Mouse (Mus musculus) adrenal gland, postnatal 14 days (tissue): Measurements from ENCODE around the gene Dync1h1. TPM values are rescaled to one million over a fixed set of nuclear protein-coding genes. Genes with fewer than 3 reads are reported as not detected.

Experiments used
- DNase-seq: peaks from one replicate; pipeline ENCODE4 v3.0.0; 2021; ENCODE audit warnings: mixed read lengths
- long read RNA-seq, 2 experiments: library from polyadenylated mRNA; stranded (forward); transcript quantifications; one replicate each; pipeline ENCODE4 v2.0.0; 2021
- total RNA-seq: library from RNA; stranded (reverse); gene quantifications from 2 replicates; pipeline ENCODE4 v1.2.3, GENCODE M21; 2021

Dync1h1 gene
- total RNA-seq: 129 and 133 TPM in 2 replicates
- long read RNA-seq, experiment 1, partial matches to known transcripts: 27 of 29 reads
- long read RNA-seq, experiment 1, other reads (novel, unspliced or antisense): 2 of 29 reads
- long read RNA-seq, experiment 2, partial matches to known transcripts: 36 of 42 reads
- long read RNA-seq, experiment 2, other reads (novel, unspliced or antisense): 6 of 42 reads

GRCm38 (mm10) chr12:110601241-110602218, at the start of gene Dync1h1:
Dync1h1 (plus strand) TSS chr12:110601452.
- DNase-seq: peak; percentile 96

- DNase-seq: no peak
Measured at GRCm38 (mm10) chr12:110552113-110552512, 49.1 kb upstream of the Dync1h1 start.

DNA sequence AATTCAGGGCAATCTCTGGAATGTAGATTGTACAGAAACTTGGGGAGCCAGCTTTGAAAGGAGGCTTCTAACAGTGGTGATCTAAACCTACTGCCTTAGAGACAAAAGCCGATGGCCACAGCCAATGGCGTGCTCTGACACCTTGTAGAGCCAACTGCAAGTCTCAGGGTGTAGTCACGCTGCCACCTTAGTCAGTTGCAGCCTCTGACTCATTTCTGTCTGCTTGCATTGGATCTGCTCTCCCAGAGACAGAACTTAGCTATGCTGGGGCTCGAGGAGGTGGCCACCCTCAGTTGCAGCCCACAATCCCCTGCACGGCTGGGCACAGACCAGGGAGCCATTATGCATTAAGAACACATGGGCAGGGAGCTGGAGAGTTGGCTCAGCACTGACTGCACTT, 47.9 kb upstream of the Dync1h1 start:
- DNase-seq: no peak

DNA sequence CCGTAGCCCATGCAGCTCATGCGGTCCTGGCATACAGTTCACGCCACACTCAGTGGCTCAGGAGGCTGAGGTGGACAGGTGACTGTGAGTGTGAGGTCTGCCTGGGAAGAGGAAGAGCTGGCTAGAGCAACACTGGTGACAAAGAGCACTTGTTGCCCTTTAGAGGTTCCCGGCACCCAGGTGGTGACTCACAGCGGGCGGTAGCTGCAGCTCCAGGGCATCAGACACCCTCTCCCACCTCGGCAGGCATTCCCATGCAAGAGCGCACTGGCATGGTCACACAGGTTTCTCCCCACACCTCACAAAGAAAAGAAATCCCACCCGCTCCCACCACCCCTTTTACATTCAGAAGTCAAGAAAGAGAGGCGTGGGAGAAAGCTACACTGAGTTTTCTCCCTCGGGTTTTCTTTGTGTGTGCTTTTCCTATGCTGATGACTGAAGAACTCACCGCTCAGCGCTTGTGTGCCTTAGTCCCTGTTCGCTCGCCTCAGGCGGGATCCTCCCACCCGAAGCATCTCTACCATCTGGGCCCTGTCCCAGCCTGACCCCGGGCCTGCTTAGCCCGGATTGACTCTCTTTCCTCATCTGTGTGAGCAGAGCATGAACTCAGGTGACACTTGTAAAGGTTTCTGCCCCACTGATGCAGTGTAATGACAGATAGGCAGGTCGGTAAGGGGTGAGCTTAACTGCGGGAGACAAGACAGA, 45.6 kb upstream of the Dync1h1 start:
- DNase-seq: no peak

DNA sequence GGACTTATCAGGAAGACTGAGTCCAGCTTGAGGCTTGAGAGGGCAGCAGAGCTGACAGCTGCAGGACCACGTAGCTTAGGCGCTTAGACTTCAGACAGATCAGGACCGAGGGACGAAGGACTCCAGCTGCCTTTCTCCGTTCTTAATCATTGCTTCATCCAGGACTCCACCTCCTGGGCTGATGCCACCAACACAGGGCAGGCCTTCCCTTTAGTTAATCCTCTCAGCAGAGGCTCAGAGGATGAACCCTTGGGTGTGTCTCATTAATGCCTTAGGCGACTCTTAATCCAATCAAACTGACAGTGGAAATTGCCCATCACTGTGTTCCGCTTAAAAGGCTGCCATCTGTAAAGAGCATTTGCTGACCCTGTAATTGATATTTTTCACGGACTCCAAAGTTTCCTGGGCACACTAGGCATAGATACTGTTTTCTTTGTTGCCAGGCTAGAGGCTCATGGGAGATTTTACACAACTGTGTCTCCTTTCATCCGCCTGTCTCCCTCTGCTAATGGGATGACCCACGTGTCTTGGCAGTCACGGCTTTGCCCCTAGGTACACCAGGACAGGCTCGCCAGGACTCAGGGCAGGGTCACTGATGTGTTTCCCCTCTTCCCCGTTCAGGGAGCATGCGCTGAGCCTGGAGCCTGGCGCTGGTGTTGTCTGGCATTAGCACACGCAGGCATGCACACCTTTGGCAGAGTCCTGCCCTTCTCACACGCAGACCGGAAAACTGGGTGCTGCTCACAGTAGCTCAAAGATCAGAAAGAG, 44.2 kb upstream of the Dync1h1 start:
- DNase-seq: peak; percentile 46

DNA sequence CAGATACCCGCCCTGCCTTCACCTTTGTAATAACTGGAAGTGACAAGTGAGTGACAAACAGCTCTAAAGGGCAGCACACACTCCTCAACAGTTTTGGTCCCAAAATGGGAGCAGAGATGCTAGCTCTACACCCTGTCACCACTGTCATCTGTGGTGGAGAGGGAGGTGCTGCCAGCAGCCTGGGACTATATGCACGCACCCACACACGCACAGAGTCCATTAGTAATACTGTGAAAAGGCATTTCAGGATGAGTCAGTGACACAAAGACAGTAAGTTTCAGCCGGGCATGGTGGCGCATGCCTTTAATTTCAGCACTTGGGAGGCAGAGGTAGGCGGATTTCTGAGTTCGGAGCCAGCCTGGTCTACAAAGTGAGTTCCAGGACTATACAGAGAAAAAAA, 43.1 kb upstream of the Dync1h1 start:
- DNase-seq: no peak

- DNase-seq: no peak
Measured at GRCm38 (mm10) chr12:110563383-110563782, 37.9 kb upstream of the Dync1h1 start.

DNA sequence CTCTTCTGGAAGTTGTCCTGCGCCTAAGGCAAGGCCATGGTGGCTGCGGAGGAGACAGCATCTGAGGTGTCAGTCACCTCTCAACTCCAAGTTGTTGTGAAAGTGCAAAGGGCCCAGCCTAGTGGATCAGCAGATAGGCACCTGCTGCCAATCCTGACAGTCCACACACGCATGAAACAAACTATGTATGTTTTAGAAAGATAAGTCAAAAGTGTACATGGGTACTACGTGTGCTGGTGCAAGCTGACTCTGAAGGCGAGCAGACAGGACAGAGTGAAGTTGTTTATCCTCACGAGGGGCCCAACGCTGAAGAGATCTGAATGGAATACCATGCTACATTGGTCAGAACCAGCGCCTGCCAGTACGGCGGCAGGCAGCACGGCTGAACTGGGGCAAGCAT, 36.4 kb upstream of the Dync1h1 start:
- DNase-seq: no peak

- no peak for DNase-seq
Measured at GRCm38 (mm10) chr12:110566366-110566765, 34.9 kb upstream of the Dync1h1 start.

DNA sequence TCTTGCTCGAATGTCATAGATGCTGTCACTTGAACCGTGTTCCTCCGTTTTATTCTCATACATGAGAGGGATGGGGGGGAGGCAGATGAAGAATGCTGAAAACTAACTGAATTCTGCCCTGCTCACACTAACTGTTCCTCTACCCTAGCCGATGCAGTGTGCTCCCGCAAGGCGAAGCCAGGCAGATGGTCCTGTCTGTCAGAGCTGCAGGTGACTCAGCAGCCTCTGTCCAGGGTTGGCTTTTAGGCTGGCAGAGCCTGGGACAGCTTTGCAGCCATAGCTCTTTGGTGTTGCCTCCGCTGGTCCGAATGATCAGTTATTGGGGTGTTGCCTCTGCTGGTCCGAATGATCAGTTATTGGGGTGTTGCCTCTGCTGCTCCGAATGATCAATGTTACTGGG, 30.2 kb upstream of the Dync1h1 start:
- no peak for DNase-seq

DNA sequence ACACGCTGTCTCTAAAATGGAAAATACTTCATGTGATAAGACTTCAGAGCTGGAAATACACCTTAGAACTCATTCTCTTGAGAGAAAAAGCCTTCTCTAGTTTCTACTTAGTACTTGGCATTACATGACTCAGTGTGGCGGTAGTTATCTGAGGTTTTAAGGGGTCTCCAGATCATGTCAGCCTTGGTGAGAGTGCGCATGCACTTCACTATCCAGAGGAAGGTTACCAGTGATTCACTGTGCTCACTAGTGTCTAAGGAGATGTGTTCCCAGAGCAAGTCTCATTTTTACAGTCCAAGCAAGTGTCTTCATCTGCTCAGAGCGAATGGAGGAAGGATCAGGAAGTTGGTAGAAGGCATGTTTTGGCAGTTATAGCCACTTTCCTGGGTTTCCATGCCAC, 28.9 kb upstream of the Dync1h1 start:
- peak; percentile 57 for DNase-seq

- DNase-seq: no peak
Measured at GRCm38 (mm10) chr12:110573635-110574034, 27.6 kb upstream of the Dync1h1 start.

DNA sequence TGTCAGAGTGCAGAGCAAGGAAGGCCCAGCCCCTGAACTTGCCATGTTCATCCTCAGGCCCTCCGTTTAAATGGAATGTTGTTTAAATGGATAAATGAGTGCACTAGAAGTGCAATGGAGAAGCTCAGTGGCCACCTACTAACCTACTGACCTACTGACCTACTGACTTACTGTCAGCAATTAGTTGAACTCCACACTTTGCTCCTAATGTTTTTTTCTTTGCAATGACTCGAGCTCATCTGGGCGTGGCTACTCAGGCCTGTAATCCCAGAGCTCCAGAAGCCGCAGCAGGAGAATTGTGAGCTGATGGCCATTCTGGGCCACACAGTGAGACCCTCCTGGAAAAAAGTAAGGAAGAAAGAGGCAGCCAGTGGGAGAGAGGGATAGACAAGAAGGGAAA, 25.3 kb upstream of the Dync1h1 start:
- no peak for DNase-seq

DNA sequence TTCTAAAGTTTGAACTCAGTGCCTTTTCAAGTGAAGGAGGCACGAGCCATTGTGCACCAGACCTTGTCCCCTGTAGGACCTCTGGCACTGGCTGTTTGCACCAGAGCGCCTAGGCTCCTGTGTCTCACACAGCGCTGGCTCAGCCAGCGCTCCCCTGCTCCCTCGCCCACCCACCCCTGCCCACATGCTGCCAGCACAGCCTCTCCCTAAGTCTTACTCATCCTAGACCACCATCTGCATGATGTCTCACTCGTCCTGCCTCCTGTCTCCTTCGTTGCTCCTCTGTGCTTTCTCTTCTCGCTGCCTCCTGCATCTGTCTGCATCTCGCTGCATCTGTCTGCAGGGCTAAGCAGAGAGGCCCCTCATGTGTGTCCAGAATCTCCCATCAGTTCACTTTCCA, 22.9 kb upstream of the Dync1h1 start:
- DNase-seq: no peak

DNA sequence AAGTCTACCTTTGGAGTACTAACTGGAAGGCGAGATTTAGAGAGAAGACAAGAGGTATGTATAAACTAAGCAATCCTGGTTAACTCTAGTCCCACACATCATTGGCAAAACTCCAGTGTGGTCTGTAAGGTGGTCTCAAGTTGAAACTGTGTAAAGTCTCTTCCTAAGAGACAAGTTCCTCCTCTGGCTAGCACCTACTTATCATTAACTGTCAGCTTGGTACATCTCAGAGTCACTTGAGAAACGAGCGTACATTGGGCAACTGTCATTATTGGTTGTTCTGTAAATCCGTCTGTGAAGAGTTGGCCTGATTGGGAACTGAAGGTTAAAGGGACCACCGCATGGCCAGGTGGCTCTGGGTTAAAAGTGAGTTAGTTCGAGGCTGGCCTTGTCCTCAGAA, 12.6 kb upstream of the Dync1h1 start:
- no peak for DNase-seq

DNA sequence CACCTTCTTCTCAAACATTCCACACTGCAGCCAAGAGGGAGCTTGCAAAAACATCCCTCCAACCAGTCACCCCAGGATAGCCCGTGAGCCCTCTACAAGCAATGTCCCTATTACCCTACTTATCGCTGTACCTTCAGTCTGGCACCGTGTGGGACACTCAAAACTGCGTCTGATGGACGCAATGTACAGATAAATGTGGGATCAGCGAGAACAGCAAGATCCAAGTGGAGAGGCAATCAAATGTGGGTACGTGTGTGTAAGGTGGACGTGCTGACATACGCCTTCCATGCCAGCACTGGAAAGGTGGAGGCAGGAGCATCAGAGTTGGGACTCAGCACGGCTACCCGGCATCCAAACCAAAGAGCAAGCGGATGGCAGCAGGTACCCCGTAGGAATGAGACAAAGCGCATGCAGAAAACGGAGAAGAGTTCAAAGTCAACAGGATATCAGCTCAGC, 10.4 kb upstream of the Dync1h1 start:
- DNase-seq: no peak

DNA sequence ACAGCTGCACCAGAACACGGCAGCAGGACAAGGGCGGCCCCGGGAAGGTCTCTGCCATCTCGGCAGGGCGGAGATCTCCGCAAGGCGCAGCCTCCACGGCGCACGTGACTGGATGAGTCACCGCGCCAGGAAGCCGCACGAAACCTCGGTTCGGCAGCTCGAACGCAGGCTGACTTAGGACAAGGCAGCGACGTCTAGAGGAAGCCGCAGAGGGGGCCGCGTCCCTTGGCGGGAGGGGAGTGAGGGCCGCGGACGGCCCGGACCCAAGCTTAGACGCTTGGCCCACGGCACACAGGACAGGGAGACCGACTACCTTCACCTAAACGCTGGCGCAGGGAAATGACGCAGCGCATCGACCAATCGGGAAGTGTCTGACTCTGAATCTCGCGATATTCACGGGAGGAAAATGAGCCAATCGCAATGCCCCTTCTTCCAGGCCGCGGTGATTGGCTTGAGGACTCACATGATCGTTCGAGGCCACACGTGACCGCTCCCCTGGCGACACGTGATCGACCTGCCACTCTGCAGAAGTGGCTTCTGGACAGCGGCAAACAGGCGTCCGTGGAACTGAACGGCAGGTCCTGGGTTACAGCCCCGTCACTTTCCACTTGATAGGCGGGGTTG, 9.9 kb upstream of the Dync1h1 start:
- peak; percentile 98 for DNase-seq

DNA sequence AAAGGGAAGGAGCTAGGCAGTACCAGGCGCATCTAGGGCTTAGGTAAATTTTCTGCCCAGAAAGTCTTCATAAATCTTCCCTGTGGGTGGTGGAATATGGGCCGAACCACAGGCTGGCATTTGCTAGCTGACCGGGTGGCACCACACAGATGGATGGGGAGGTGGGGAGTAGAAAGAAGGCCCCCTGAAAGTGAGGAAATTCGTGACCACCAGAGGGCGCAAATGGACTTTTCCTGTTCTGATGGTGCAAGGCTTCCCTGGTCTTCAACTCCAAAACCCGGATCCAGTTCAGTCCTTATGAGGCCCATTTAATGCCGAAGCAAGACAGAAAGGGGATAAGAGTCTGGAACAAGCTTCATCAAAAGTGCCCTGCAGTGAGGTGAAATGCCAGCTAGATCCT, 2.7 kb upstream of the Dync1h1 start:
- peak; percentile 79 for DNase-seq

- DNase-seq: peak; percentile 58
Measured at GRCm38 (mm10) chr12:110599791-110600190, 1.5 kb upstream of the Dync1h1 start.

- no peak for DNase-seq
Measured at GRCm38 (mm10) chr12:110600225-110600991, 844 bp upstream of the Dync1h1 start.

GRCm38 (mm10) chr12:110606161-110606560, 4.9 kb downstream of the Dync1h1 start:
- no peak for DNase-seq
